Mouse (Mus musculus) liver, embryonic 14.5 days (tissue): ENCODE data around the gene Mpl.

Experiments used
- CTCF ChIP-seq: IDR thresholded peaks from 2 replicates; pipeline ENCODE4 v1.5.1; 2016; ENCODE audit warnings: antibody characterized with exemption, low read depth, control low read depth
- EP300 ChIP-seq: IDR thresholded peaks from 2 replicates; pipeline ENCODE4 v1.6.1; 2016; ENCODE audit warnings: antibody characterized with exemption, low read depth

DNA sequence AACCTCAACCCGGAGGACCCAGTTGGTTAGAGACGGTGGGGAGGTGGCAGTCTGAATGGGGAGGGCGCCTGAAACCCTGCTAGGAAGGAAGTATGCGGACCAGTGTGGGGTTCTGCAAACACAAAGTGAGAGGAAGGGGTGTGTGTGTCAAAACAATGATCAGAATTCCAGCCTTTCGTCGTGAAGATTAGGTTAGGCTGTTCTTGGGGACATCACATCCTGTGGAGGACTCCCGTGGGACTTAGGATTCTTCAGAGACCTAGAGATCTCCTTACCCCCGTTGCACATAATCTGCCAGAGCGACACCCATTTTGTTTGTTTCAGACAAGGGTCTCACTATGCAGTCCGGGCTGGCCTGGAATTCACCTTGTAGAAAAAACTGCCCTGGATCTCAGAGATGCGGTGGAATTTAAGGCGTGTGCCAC, 19.5 kb downstream of the Mpl start:
- TF ChIP-seq EP300 (no peak), CTCF (no peak)
